Mouse (Mus musculus): ENCODE measurements at regions not wholly inside any gene's neighbourhood (a gene's known extent, or its start where the extent isn't known, plus 50 kb on each side); places are given as distances from the start of the nearest gene placed in this dataset.

- DNase-seq, result no peak
Observed at GRCm38 (mm10) chr1:129219098-129219497, 54.0 kb upstream of the Thsd7b start.

GRCm38 (mm10) chr1:129208806-129209205 is 64.3 kb upstream of the Thsd7b start:
- DNase-seq, result no peak

GRCm38 (mm10) chr1:129208406-129208805 is 64.7 kb upstream of the Thsd7b start:
- DNase-seq, result no peak

GRCm38 (mm10) chr1:129207674-129208073 is 65.4 kb upstream of the Thsd7b start:
- DNase-seq, result no peak

DNA sequence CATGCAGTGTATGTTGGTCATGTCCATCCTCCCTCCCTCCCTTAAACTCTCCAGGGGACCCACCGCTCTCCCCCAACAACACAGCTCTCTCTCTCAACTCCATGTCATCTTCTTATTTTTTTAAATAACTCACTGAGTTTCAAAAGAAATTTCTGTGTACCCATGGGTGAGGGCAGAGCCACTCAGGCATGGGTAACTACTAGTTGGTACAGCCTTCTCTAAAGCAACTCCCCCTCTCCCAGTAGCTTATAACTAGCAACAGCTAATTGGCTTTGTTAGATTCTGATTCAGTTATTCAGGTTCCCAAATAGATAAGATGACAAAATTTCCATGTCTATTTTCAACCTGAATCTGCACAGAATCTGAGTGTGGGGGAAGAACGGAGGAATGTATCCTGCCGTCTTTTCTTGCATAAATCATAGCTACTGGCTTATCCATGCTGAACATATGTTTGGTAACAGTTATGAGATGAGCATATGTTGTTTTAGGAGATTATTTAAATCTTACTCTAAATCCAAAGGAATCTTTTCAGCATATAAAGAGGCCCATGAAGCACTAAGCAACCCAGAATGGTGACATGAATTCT is 92.8 kb upstream of the Thsd7b start:
- no peak for DNase-seq

- DNase-seq, result no peak
Observed at GRCm38 (mm10) chr1:129169936-129170335, 103.2 kb upstream of the Thsd7b start.

GRCm38 (mm10) chr1:129150643-129151042 is 122.5 kb upstream of the Thsd7b start:
- DNase-seq, result no peak

DNA sequence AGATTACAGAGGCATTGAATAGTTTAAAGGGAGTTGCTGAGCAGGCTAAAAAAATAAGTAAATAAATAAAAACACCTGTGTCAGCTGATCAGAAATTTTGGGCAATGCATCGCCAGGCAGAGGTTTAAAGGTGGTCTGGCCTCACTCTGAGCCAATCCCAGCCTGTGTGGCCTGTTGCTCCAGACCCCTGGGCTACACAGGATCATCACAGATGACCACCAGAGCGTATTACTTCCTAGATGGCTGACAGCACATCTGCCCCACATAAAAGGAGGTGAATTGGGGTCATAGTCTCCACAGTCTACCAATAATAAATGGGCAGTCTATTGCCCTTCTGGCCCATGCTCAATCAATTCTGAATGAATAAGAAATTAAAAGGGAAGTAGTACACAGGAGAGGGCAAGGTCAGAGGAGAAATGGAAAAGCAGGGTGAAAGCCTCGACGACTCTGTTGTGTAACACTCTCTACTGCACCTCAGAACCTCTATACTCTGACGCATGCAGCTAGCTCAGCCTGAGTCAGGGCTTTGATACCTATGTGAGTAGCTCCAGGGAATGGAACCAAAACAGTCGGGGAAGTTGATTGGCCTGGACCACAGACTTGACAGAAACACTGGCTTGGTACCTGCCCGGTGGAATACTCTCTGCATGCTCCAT is 124.2 kb upstream of the Thsd7b start:
- DNase-seq, result no peak

DNA sequence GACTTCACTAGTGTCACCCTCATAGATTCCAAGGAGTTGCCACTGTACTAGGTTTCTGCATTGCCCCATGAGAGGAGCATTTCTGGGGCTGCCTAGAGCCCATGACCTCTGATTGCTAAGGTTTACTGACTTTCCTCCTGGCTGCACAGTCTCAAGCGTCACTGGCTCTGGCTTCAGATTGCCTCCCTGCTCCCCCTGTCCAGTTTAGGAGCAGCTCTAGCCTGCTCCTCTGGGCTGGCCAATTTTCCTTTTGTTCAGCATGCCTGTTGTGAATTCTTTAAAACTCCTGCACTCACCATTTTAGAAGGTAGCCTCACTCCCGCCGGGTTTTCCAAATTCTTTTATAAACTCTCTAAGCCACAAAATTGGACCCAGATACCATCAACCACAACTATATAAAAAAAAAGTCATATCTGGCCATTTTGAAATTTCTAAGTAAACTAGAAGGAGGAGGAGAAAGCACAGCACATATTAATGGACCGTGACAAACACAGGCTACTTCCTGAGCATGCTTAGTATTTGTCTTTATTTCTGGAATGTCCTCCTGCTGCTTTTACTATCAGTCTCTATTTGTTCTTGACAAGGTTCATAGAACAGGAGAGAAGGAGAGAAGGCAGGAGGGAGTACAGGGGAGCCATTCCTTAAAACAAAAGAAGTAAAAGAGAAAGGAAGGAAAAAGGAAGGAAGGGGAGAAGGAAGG is 126.6 kb upstream of the Thsd7b start:
- DNase-seq, result no peak

GRCm38 (mm10) chr1:129138783-129139182 is 134.3 kb upstream of the Thsd7b start:
- DNase-seq, result no peak

DNA sequence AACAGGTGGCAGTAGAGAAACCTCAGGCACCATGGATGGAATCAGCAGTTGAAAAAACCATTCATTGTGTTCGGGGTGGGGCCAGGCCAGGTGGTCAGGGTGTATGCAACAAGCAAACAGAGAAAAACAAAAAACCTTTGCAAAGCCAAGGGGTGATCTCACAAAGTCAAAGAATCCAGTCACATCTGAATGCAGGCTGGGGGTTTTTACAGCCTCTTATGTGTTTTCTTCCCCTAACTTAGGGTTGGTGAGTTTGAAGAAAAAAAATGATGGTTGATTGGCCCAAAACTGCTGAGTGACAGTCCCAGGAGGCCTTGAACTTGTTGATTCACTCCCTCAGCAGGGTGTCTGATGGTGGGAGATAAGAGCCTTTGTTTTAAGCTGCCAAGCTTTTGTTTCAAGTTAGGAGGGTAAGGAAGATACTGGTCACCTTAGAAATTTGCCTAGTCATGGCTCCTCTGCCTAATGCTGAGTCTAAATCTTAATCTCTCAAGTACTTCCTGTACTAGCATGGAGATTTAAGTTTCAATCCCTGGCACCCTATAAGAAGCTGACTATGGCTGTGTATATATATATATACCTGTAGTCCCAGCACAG is 166.0 kb upstream of the Thsd7b start:
- DNase-seq, result no peak

- DNase-seq, result no peak
Observed at GRCm38 (mm10) chr1:129100997-129101396, 172.1 kb upstream of the Thsd7b start.

DNA sequence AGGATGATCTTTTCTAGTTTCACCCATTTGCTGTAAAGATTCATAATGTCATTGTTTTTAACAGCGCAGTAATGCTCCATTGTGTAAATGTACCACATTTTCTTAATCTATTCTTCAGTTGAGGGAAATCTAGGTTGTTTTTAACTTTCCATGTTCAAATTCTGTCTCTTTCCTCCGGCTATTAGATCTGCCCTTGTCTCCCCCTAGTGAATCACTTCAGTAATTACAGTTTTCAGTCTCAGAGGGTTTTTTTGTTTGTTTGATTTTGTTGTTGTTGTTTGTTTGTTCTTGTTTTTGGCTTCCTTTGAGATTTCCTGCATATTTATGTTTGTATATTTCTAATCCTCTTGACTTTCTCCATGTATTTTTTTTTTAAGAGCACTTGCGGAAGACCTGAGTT is 194.8 kb upstream of the Thsd7b start:
- no peak for DNase-seq

GRCm38 (mm10) chr1:129057182-129057581 is 215.9 kb upstream of the Thsd7b start:
- DNase-seq, result no peak

- DNase-seq, result no peak
Observed at GRCm38 (mm10) chr1:129055252-129055651, 217.8 kb upstream of the Thsd7b start.

GRCm38 (mm10) chr1:129033707-129034106 is 239.4 kb upstream of the Thsd7b start:
- no peak for DNase-seq

DNA sequence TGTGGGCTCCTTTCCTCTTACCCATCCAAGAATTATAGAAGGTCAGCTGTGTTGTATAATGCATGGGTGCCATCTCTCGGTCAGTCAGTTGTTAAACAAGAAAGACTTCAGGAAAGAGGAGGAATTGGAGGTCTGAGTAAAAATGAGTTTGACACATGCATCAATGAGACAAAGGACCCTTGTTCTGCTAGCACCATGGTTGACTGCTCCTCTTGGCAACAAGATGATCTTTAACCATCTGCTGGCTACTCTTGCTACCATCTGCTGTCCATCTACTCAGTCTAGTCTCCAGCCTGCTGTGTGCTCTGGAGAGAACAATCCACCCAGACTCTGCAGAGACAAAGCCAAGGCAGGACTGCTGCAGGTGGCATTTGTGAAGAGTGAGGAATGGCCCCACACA is 267.2 kb upstream of the Thsd7b start:
- no peak for DNase-seq

DNA sequence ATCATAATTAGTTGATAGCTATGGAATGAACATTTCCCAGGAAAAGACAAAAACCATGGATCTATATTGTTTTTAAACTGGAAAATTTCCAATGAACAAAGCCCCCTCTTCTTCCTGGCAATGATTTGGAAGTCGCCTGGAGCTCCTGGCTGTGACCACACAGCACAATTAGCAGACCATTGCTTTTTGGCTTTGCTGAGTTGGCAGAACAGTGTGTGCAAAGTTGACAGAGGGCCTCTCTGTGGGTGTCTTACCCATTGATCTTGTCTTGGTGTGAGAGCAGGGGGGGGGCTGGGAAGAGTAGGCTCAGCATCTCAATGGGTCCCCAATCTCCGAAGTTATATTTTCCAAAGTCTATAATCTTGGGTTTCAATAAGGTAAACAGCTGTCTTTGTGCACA is 270.8 kb upstream of the Thsd7b start:
- DNase-seq, result no peak

DNA sequence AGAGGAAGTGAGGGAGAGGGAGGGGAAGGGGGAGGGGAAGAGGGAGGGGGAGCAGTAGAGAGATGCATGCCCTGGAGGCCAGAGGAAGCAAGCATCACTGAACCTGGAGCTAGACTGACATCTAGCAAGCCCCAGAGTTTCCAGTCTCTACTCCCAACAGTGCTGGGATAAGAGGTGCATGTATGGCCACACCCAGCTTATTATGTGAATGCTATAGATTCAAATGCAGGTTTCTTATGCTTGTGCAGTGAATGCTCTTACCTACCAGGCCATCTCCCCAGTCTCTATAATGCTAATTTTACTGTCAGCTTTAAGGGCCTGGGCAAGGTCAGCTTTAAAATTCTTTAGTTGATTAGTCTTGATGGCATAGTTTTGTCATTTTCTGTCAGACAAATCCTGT is 271.3 kb upstream of the Thsd7b start:
- DNase-seq, result no peak

DNA sequence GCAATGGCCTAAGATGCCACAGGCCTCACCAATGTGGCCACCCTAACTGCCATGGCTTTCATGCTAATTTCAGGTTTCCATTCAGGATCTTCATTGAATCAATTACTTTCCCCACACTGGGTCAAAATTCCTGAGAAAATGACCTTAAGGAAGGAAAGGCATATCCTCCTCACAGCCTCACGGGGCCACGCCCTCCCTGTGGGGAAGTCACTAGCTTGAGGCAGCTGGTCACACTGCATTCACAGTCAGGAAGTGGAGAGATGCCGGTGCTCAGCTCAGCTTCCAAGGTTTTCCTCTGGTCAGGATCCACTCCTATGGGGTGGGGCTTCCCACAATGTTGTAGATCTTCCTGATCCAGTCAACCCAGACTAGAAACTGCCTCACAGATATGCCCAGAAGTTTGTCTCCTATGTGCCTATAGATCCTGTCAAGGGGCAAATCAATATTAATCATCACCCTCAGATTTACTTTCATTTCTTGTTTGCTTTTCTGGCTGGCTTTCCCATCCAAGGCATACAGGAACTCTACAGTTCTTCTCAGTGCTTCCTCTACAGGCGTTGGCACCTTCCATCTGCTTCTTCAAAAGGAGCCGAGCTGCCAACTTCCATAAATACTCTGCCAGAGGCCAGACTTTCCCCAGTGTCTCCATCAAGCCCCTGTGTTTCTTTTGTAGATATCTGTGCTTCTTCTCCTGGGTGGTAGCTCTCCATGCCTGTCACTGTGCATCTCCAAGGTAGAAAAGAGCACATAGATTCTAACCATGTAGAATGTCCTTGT is 273.2 kb upstream of the Thsd7b start:
- no peak for DNase-seq

GRCm38 (mm10) chr1:128994655-128995054 is 278.4 kb upstream of the Thsd7b start:
- no peak for DNase-seq

GRCm38 (mm10) chr1:128983411-128983810 is 289.7 kb upstream of the Thsd7b start:
- no peak for DNase-seq

DNA sequence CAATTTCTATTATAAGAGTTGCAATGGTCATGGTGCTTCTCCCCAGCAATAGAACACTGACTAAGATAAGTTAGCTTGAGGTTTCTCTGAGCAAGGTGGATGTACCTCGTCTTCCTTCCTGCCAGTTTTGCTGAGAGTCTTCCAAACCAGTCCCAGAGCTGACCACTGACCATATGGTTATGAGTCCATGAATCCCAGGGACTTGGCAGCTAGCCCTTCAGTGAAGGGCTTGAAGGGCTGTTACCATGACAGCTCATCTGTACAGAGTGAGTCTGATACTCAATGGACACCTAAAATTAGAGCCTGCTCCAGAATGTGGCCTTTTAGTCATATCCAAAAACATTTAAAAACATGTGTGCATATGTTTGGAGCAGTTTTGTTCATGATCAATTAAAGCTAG is 297.5 kb upstream of the Thsd7b start:
- no peak for DNase-seq

All from cerebellum, adult 11-12 months (tissue).